ENCODE assay signal across 8 mouse cellular contexts in genomic region chr4:43492101-43492820, GRCm38 (mm10). TPM values are rescaled to one million over a fixed set of nuclear protein-coding genes. Genes with fewer than 3 reads are reported as not detected.
DNase-seq lines count a peak whose midpoint lies in the region; ATAC-seq and TF ChIP-seq lines count a peak whose summit lies in the region.

No protein-coding gene starts in this region.

- H3K27me3 ChIP-seq in heart, embryonic 12.5 days (replicated peaks): no peaks in the 10 kb centered on the region
- H3K27me3 ChIP-seq in G1E (ENCODE audit: insufficient read depth, low read length): no peaks in the 10 kb centered on the region; the same call in 1 of the 2 replicates
- H3K27me3 ChIP-seq in hindbrain, embryonic 10.5 days (ENCODE audit: insufficient read depth, poor library complexity, severe bottlenecking): peaks cover 6% of the 10 kb centered on the region; the same call in 1 of the 2 replicates
- H3K27me3 ChIP-seq in midbrain, embryonic 14.5 days (ENCODE audit: control insufficient read depth, insufficient read depth, low read length): no peaks in the 10 kb centered on the region

- H3K9me3 ChIP-seq in heart, embryonic 12.5 days (replicated peaks): no peaks in the 10 kb centered on the region
- H3K9me3 ChIP-seq in G1E (replicated peaks): no peaks in the 10 kb centered on the region
- H3K9me3 ChIP-seq in hindbrain, embryonic 10.5 days: 0 out of 2 replicates have a peak, but pooled peaks cover 6% of the 10 kb centered on the region
- H3K9me3 ChIP-seq in midbrain, embryonic 14.5 days (ENCODE audit: control insufficient read depth, low read length): peaks cover 3% of the 10 kb centered on the region; the same call in 1 of the 2 replicates

- WGBS in heart, embryonic 12.5 days: 45% methylated on average over 12 of the region's 12 CpGs
- 46% methylated on average over 12 of the region's 12 CpGs for WGBS in hindbrain, embryonic 10.5 days
- 44% methylated on average over 12 of the region's 12 CpGs for WGBS in midbrain, embryonic 14.5 days

- H3K4me2 ChIP-seq in heart, embryonic 12.5 days: peak overlapping the region; percentile 52
- peak overlapping the region; percentile 56 for H3K4me2 ChIP-seq in midbrain, embryonic 14.5 days (ENCODE audit: low read length)

- H3K27ac ChIP-seq in heart, embryonic 12.5 days (ENCODE audit: poor library complexity, severe bottlenecking): peak overlapping the region; percentile 52
- H3K27ac ChIP-seq in hindbrain, embryonic 10.5 days: peak overlapping the region; percentile 92; the same call in 1 of the 2 replicates
- peak overlapping the region; percentile 93 for H3K27ac ChIP-seq in midbrain, embryonic 14.5 days (replicated peaks; ENCODE audit: low read depth, low read length)

- H3K9ac ChIP-seq in heart, embryonic 12.5 days: no peak overlapping the region
- no peak overlapping the region for H3K9ac ChIP-seq in midbrain, embryonic 14.5 days (replicated peaks; ENCODE audit: low read length)

- peaks cover 32% of the 10 kb centered on the region for H3K4me1 ChIP-seq in heart, embryonic 12.5 days (replicated peaks)
- peaks cover 63% of the 10 kb centered on the region for H3K4me1 ChIP-seq in G1E (ENCODE audit: insufficient read depth, low read depth, low read length)
- H3K4me1 ChIP-seq in hindbrain, embryonic 10.5 days (replicated peaks): peaks cover 28% of the 10 kb centered on the region
- peaks cover 13% of the 10 kb centered on the region for H3K4me1 ChIP-seq in midbrain, embryonic 14.5 days (ENCODE audit: control insufficient read depth, insufficient read depth, low read length)

- no peak for ATAC-seq in heart, embryonic 12.5 days (ENCODE audit: insufficient number of reproducible peaks, low FRiP score)
- no peak for ATAC-seq in G1E (ENCODE audit: extremely low read depth, insufficient number of reproducible peaks, low FRiP score, poor library complexity, severe bottlenecking)
- ATAC-seq in midbrain, embryonic 14.5 days (ENCODE audit: low FRiP score, low TSS enrichment): no peak; the same call in 1 of the 2 replicates

- no peak for TF ChIP-seq CTCF in G1E (IDR thresholded peaks at IDR 0.05; ENCODE audit: low read depth, low read length)

- H3K36me3 ChIP-seq in heart, embryonic 12.5 days: peaks cover 19% of the 10 kb centered on the region
- peaks cover 26% of the 10 kb centered on the region for H3K36me3 ChIP-seq in G1E (replicated peaks)
- H3K36me3 ChIP-seq in hindbrain, embryonic 10.5 days: peaks cover 23% of the 10 kb centered on the region
- H3K36me3 ChIP-seq in midbrain, embryonic 14.5 days (ENCODE audit: control insufficient read depth, insufficient read depth, low read length): no peaks in the 10 kb centered on the region

- H3K4me3 ChIP-seq in heart, embryonic 12.5 days: peak overlapping the region; percentile 26
- H3K4me3 ChIP-seq in G1E (ENCODE audit: low read depth, low read length): peak overlapping the region; percentile 59; the same call in 1 of the 2 replicates
- peak overlapping the region; percentile 82 for H3K4me3 ChIP-seq in hindbrain, embryonic 10.5 days
- H3K4me3 ChIP-seq in midbrain, embryonic 14.5 days (replicated peaks; ENCODE audit: low read depth, low read length): peak overlapping the region; percentile 74

- intact Hi-C loops in heart, postnatal 10 days (cut with DNase I): loop anchor here (2.0 kb wide), 1 partner anchor 33 kb away; no protein-coding TSS in a partner anchor

- no peak for DNase-seq in heart, postnatal 10 days
- no peak for DNase-seq in G1E (ENCODE audit: low spot score)
- no peak for DNase-seq in hindbrain, embryonic 10.5 days (ENCODE audit: low spot score)
- DNase-seq in midbrain, embryonic 14.5 days: no peak
- DNase-seq in right cerebral cortex, postnatal 25 days: no peak
- DNase-seq in kidney, adult 18-20 months: no peak
- no peak for DNase-seq in layer of hippocampus, postnatal 25 days (ENCODE audit: extremely low spot score in 1 of 2, low spot score in 1 of 2)

RNA-seq across cellular contexts. Expression of gene Ccdc107, which starts 0.4 kb away (rescaled TPM):
- 63.6 and 66.4 TPM in 2 replicates for polyA plus RNA-seq in heart, embryonic 12.5 days (2016; fragmentation: Nextera tagmentation; extraction: Ambion mirVana)
- total RNA-seq in heart, postnatal 10 days (2021): 10 to 100 TPM; 26.1 to 27.3 TPM
- total RNA-seq in G1E (2014; fragmentation: Nextera tagmentation) (18.8 and 25.2 TPM in 2 replicates), G1E (2017) (28.3 and 28.6 TPM in 2 replicates)
- 72.0 and 82.4 TPM in 2 replicates for polyA plus RNA-seq in G1E (2012)
- 45.2 and 50.9 TPM in 2 replicates for polyA plus RNA-seq in hindbrain, embryonic 10.5 days (2016; fragmentation: Nextera tagmentation; extraction: Ambion mirVana)
- 68.1 and 80.6 TPM in 2 replicates for polyA plus RNA-seq in midbrain, embryonic 14.5 days (2014; fragmentation: Nextera tagmentation; extraction: Ambion mirVana)
- total RNA-seq in layer of hippocampus, postnatal 25 days (2021): 10 to 100 TPM; 23.5 to 28.1 TPM

RNA-seq across cellular contexts. Expression of gene Arhgef39, which starts 7.2 kb away (rescaled TPM):
- 37.7 and 38.7 TPM in 2 replicates for polyA plus RNA-seq in heart, embryonic 12.5 days (2016; fragmentation: Nextera tagmentation; extraction: Ambion mirVana)
- 1 to 10 TPM; 4.0 to 5.2 TPM for total RNA-seq in heart, postnatal 10 days (2021)
- total RNA-seq in G1E (2014; fragmentation: Nextera tagmentation) (23.4 and 71.2 TPM in 2 replicates), G1E (2017) (29.0 and 32.4 TPM in 2 replicates)
- polyA plus RNA-seq in G1E (2012): 16.4 and 21.8 TPM in 2 replicates
- polyA plus RNA-seq in hindbrain, embryonic 10.5 days (2016; fragmentation: Nextera tagmentation; extraction: Ambion mirVana): 47.2 and 50.5 TPM in 2 replicates
- polyA plus RNA-seq in midbrain, embryonic 14.5 days (2014; fragmentation: Nextera tagmentation; extraction: Ambion mirVana): 5.0 and 6.0 TPM in 2 replicates
- total RNA-seq in layer of hippocampus, postnatal 25 days (2021): under 1 TPM; 0.27 to 0.70 TPM

RNA-seq across cellular contexts. Expression of gene Sit1, which starts 8.7 kb away (rescaled TPM):
- polyA plus RNA-seq in heart, embryonic 12.5 days (2016; fragmentation: Nextera tagmentation; extraction: Ambion mirVana): not detected in 2 replicates
- under 1 TPM in 1 of 2 experiments, not detected in 1; 0.38 TPM for total RNA-seq in heart, postnatal 10 days (2021)
- total RNA-seq in G1E (2014; fragmentation: Nextera tagmentation) (not detected in 2 replicates), G1E (2017) (not detected in 2 replicates)
- polyA plus RNA-seq in G1E (2012): not detected in 2 replicates
- polyA plus RNA-seq in hindbrain, embryonic 10.5 days (2016; fragmentation: Nextera tagmentation; extraction: Ambion mirVana): not detected in 2 replicates
- polyA plus RNA-seq in midbrain, embryonic 14.5 days (2014; fragmentation: Nextera tagmentation; extraction: Ambion mirVana): not detected in 2 replicates
- total RNA-seq in layer of hippocampus, postnatal 25 days (2021): not detected

RNA-seq across cellular contexts. Expression of gene Car9, which starts 14.5 kb away (rescaled TPM):
- 1.6 and 2.0 TPM in 2 replicates for polyA plus RNA-seq in heart, embryonic 12.5 days (2016; fragmentation: Nextera tagmentation; extraction: Ambion mirVana)
- total RNA-seq in heart, postnatal 10 days (2021): under 1 TPM; 0.30 to 0.79 TPM
- total RNA-seq in G1E (2014; fragmentation: Nextera tagmentation) (not detected in 2 replicates), G1E (2017) (0.11 and 0.12 TPM in 2 replicates)
- not detected in 2 replicates for polyA plus RNA-seq in G1E (2012)
- polyA plus RNA-seq in hindbrain, embryonic 10.5 days (2016; fragmentation: Nextera tagmentation; extraction: Ambion mirVana): 0.76 and 0.93 TPM in 2 replicates
- polyA plus RNA-seq in midbrain, embryonic 14.5 days (2014; fragmentation: Nextera tagmentation; extraction: Ambion mirVana): 0.30 TPM in 1 of 2 replicates, not detected in the other
- total RNA-seq in layer of hippocampus, postnatal 25 days (2021): under 1 TPM; 0.22 to 0.35 TPM

RNA-seq across cellular contexts. Expression of gene Tpm2, which starts 31.3 kb away (rescaled TPM):
- polyA plus RNA-seq in heart, embryonic 12.5 days (2016; fragmentation: Nextera tagmentation; extraction: Ambion mirVana): 153 and 155 TPM in 2 replicates
- 10 to 100 TPM; 55.5 to 57.3 TPM for total RNA-seq in heart, postnatal 10 days (2021)
- total RNA-seq in G1E (2014; fragmentation: Nextera tagmentation) (not detected in 2 replicates), G1E (2017) (0.27 TPM in 1 of 2 replicates, not detected in the other)
- not detected in 2 replicates for polyA plus RNA-seq in G1E (2012)
- 55.9 and 65.7 TPM in 2 replicates for polyA plus RNA-seq in hindbrain, embryonic 10.5 days (2016; fragmentation: Nextera tagmentation; extraction: Ambion mirVana)
- 3.6 and 10.8 TPM in 2 replicates for polyA plus RNA-seq in midbrain, embryonic 14.5 days (2014; fragmentation: Nextera tagmentation; extraction: Ambion mirVana)
- total RNA-seq in layer of hippocampus, postnatal 25 days (2021): 1 to 10 TPM; 5.1 to 5.8 TPM

Comparison
In these comparisons a context has a peak if more than half of its experiments do, and no peak if none do; other contexts are left out.
1. H3K4me3 ChIP-seq: peak in every context shown above with its lines; median percentile 82 in hindbrain, embryonic 10.5 days; 74 in midbrain, embryonic 14.5 days; 59 in G1E; 26 in heart, embryonic 12.5 days.